ENCODE assay signal across 23 mouse cellular contexts in the genomic region with DNA sequence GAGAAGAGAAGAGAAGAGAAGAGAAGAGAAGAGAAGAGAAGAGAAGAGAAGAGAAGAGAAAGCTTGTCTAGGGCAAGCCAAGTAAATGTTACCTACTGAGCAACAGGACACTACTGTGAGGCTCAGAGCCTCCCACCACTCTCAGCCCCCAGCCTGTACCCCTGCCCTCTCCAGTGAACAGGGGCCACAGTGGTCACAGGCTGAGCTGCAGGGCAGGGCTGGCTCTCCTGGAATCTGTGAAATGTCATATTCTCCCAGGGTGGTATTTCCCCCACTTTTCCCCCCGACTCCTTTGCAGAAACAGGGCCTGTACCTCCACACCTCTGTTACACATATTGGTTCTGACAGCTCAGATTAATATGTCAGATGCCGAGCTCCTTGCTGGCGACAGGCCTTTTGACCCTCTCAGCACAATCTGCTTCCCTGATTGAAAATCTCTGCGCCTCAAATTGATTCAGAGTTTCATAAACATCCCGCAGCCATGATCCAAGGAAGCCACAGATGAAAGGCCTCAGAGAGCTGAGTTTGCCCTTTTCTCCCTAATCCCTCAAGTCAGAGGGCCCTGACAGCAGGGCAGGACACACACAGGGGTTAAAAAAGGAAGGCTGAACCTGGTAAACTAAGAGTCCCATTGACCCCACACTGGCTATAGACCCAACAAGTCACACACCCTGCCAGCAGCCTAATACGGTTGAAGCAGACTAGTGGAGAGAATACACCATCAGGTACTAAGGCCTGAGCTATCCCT.
DNase-seq lines count a peak whose midpoint lies in the region; ATAC-seq and TF ChIP-seq lines count a peak whose summit lies in the region.
"Had no signal": no experiment of that assay in that cellular context is flagged by ENCODE, and none has a peak within 500 bp of the region (broad histone marks: within the 10 kb centered on the region; RNA-seq: fewer than 3 reads in every experiment).

No protein-coding gene starts in this region.

- H3K36me3 ChIP-seq in thymus, adult 2 months (ENCODE audit: control insufficient read depth, insufficient read depth, low read length), result no peaks in the 10 kb centered on the region
- H3K36me3 ChIP-seq in intestine, embryonic 16.5 days (ENCODE audit: control insufficient read depth, insufficient read depth, low read length), result no peaks in the 10 kb centered on the region
- H3K36me3 ChIP-seq: forebrain, embryonic 15.5 days; liver, embryonic 12.5 days; midbrain, embryonic 12.5 days had no signal

- no peak overlapping the region for H3K4me3 ChIP-seq in thymus, adult 2 months (ENCODE audit: control insufficient read depth, insufficient read depth, low read length)
- H3K4me3 ChIP-seq in intestine, embryonic 16.5 days (ENCODE audit: low read length), result no peak overlapping the region
- H3K4me3 ChIP-seq: forebrain, embryonic 15.5 days; liver, embryonic 12.5 days; midbrain, embryonic 12.5 days; myocyte; neural tube, embryonic 12.5 days had no signal

- TF ChIP-seq POLR2A in thymus, adult 2 months (IDR thresholded peaks at IDR 0.05; ENCODE audit: control insufficient read depth, extremely low read depth, insufficient read depth, low read length, poor library complexity), result no peak

- H3K9me3 ChIP-seq in intestine, embryonic 16.5 days (ENCODE audit: control insufficient read depth, low read length), result peaks cover 18% of the 10 kb centered on the region
- H3K9me3 ChIP-seq: forebrain, embryonic 15.5 days had no signal

- no peak overlapping the region for H3K27ac ChIP-seq in thymus, adult 2 months (ENCODE audit: control insufficient read depth, insufficient read depth, low read length)
- no peak overlapping the region for H3K27ac ChIP-seq in intestine, embryonic 16.5 days (ENCODE audit: low read length)
- H3K27ac ChIP-seq: forebrain, embryonic 15.5 days; hindbrain, postnatal 0 days; liver, embryonic 12.5 days; midbrain, embryonic 12.5 days; neural tube, embryonic 12.5 days had no signal

- 95% methylated on average over 6 of the region's 6 CpGs for WGBS in thymus, adult 2 months
- WGBS in intestine, embryonic 16.5 days, result 52% methylated on average over 6 of the region's 6 CpGs

- ATAC-seq in intestine, embryonic 16.5 days, result no peak
- ATAC-seq: forebrain, embryonic 15.5 days; hindbrain, postnatal 0 days; liver, embryonic 12.5 days; liver, postnatal 0 days had no signal

- no peak overlapping the region for H3K9ac ChIP-seq in intestine, embryonic 16.5 days (ENCODE audit: low read depth, low read length)
- H3K9ac ChIP-seq: forebrain, embryonic 15.5 days; liver, embryonic 12.5 days; liver, postnatal 0 days; midbrain, embryonic 12.5 days; neural tube, embryonic 12.5 days had no signal

- peak; percentile 71 for DNase-seq in embryo, embryonic 10.5 days (ENCODE audit: low spot score)
- DNase-seq in embryo, embryonic 11 days, result peak; percentile 69
- peak; percentile 77 for DNase-seq in forelimb bud, embryonic 11.5 days (ENCODE audit: low read depth, low spot score)
- peak; percentile 47 for DNase-seq in mesoderm, embryonic 11.5 days (ENCODE audit: low read depth, low spot score)
- no peak for DNase-seq in kidney, postnatal 36 days
- no peak for DNase-seq in thymus, adult 2 months
- DNase-seq: B cell, adult 2 months; cerebellum, adult 2 months; cerebellum, postnatal 14 days; heart, postnatal 14 days; kidney, adult 11 months; kidney, postnatal 14 days; liver, postnatal 0 days; lung, postnatal 36 days; right cerebral cortex, postnatal 14 days; thymus, postnatal 14 days had no signal

- no peak overlapping the region for H3K4me2 ChIP-seq in intestine, embryonic 16.5 days (ENCODE audit: low read depth, low read length)
- H3K4me2 ChIP-seq: forebrain, embryonic 15.5 days; liver, embryonic 12.5 days; midbrain, embryonic 12.5 days; neural tube, embryonic 12.5 days had no signal

- TF ChIP-seq CTCF in thymus, adult 2 months (IDR thresholded peaks at IDR 0.05; ENCODE audit: borderline replicate concordance, control insufficient read depth, extremely low read depth, insufficient read depth, low read length, poor library complexity), result no peak

- H3K4me1 ChIP-seq in thymus, adult 2 months (replicated peaks; ENCODE audit: control insufficient read depth, insufficient read depth, low read length), result no peaks in the 10 kb centered on the region
- H3K4me1 ChIP-seq in intestine, embryonic 16.5 days (ENCODE audit: control insufficient read depth, insufficient read depth, low read length), result no peaks in the 10 kb centered on the region
- H3K4me1 ChIP-seq: forebrain, embryonic 15.5 days; liver, embryonic 12.5 days; midbrain, embryonic 12.5 days; neural tube, embryonic 12.5 days had no signal

- H3K27me3 ChIP-seq in thymus, adult 2 months (ENCODE audit: control insufficient read depth, insufficient read depth, low read length), result no peaks in the 10 kb centered on the region
- no peaks in the 10 kb centered on the region for H3K27me3 ChIP-seq in intestine, embryonic 16.5 days (replicated peaks; ENCODE audit: control insufficient read depth, insufficient read depth, low read length)
- H3K27me3 ChIP-seq: forebrain, embryonic 15.5 days; liver, embryonic 12.5 days; midbrain, embryonic 12.5 days; neural tube, embryonic 12.5 days had no signal

Comparison
In these comparisons a context has a peak if more than half of its experiments do, and no peak if none do; other contexts are left out.
1. DNase-seq: peak in embryo, embryonic 10.5 days (single experiment), embryo, embryonic 11 days (single experiment), forelimb bud, embryonic 11.5 days (single experiment) and mesoderm, embryonic 11.5 days (single experiment); none in kidney, postnatal 36 days (0 of 2) and thymus, adult 2 months (single experiment).